Mouse (Mus musculus): ENCODE results near the gene Nosip. TPM values are rescaled to one million over a fixed set of nuclear protein-coding genes. Genes with fewer than 3 reads are reported as not detected.
"Not testable (repeated sequence)": the region's sequence is repeated elsewhere in the genome, so short reads cannot be mapped to it uniquely, and the experiment has no call there.

The Nosip gene
- polyA plus RNA-seq, 1 experiment from 2014 or later: 59.1 TPM

DNA sequence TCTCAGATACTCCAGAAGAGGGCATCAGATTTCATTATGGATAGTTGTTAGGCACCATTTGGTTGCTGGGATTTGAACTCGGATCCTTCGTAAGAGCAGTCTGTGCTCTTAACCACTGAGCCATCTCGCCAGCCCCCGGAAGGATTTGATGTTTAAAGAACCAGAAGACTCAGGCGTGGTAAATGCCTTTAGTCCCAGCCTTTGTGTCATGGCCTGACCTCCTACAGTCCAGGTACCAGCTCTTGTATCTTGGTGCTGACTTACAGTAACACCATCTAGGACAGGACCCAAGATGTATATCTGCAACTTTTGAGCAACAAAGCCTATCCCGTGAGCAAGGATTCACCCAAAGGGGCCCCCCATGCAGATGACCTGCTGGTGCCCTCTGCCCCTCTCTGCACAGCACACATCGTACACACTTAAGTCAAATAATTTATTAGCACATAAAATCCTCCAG, 62.9 kb downstream of the Nosip start:
- Histone ChIP-seq H3K4me1 (ENCODE audit: control insufficient read depth, insufficient read depth, low read length) (peaks cover 26% of the 10 kb centered on the region), H3K4me2 (ENCODE audit: low read depth, low read length) (peak overlapping the region; percentile 52), H3K9me3 (ENCODE audit: control insufficient read depth, low read length) (no peaks in the 10 kb centered on the region), H3K27ac (replicated peaks; ENCODE audit: low read depth, low read length) (peak overlapping the region; percentile 87), H3K36me3 (ENCODE audit: control insufficient read depth, insufficient read depth, low read length) (peaks cover 62% of the 10 kb centered on the region), H3K9ac (ENCODE audit: low read depth, low read length) (no peak overlapping the region), H3K4me3 (ENCODE audit: low read depth, low read length) (0 out of 2 replicates have a peak overlapping the region, but pooled peaks have one; percentile 0), H3K27me3 (replicated peaks; ENCODE audit: control insufficient read depth, insufficient read depth, low read length) (no peaks in the 10 kb centered on the region)
- WGBS: 18% methylated on average over 7 of the region's 7 CpGs
- ATAC-seq (ENCODE audit: low read depth): no peak
- DNase-seq (ENCODE audit: low spot score): peak; percentile 61

DNA sequence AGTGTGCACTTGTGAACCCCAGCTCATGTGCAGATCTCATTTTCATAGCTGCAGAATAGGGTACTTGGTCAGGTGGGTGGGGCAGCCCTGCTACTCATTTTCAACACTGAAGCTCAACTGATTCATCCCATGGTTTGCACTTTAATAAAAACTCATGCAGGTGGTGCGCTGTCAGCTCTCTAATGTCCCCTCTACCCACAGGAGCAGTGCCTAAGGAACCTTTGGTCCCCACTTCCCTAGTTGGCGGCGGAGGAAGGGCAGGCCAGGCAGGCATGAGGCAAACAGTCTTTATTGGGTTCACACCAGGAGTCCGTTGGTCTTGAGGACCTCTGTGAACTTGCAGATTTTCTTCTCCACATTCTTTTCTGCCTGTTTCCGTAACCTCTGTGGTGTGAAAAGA, 63.4 kb downstream of the Nosip start:
- Histone ChIP-seq H3K9ac (ENCODE audit: low read depth, low read length) (peak overlapping the region; percentile 99; the same call in 1 of the 2 replicates), H3K27ac (replicated peaks; ENCODE audit: low read depth, low read length) (0 out of 2 replicates have a peak overlapping the region, but pooled peaks have one; percentile 92), H3K4me2 (ENCODE audit: low read depth, low read length) (peak overlapping the region; percentile 52; the same call in 1 of the 2 replicates), H3K36me3 (ENCODE audit: control insufficient read depth, insufficient read depth, low read length) (peaks cover 57% of the 10 kb centered on the region), H3K4me1 (ENCODE audit: control insufficient read depth, insufficient read depth, low read length) (peaks cover 26% of the 10 kb centered on the region), H3K4me3 (ENCODE audit: low read depth, low read length) (0 out of 2 replicates have a peak overlapping the region, but pooled peaks have one; percentile 0)
- DNase-seq (ENCODE audit: low spot score); H3K27me3 ChIP-seq (replicated peaks; ENCODE audit: control insufficient read depth, insufficient read depth, low read length); ATAC-seq (ENCODE audit: low read depth); H3K9me3 ChIP-seq (ENCODE audit: control insufficient read depth, low read length): not testable (repeated sequence)
- 70% methylated on average over 5 of the region's 5 CpGs for WGBS

GRCm38 (mm10) chr7:45126147-45126843, 64.1 kb downstream of the Nosip start:
- peaks cover 51% of the 10 kb centered on the region for H3K36me3 ChIP-seq (ENCODE audit: control insufficient read depth, insufficient read depth, low read length)
- 77% methylated on average over 17 of the region's 17 CpGs for WGBS
- H3K4me2 ChIP-seq (ENCODE audit: low read depth, low read length): peak overlapping the region; percentile 95
- no peaks in the 10 kb centered on the region for H3K9me3 ChIP-seq (ENCODE audit: control insufficient read depth, low read length)
- peaks cover 26% of the 10 kb centered on the region for H3K4me1 ChIP-seq (ENCODE audit: control insufficient read depth, insufficient read depth, low read length)
- no peak for ATAC-seq (ENCODE audit: low read depth)
- no peak for DNase-seq (ENCODE audit: low spot score)
- H3K27ac ChIP-seq (replicated peaks; ENCODE audit: low read depth, low read length): peak overlapping the region; percentile 92
- peak overlapping the region; percentile 70 for H3K4me3 ChIP-seq (ENCODE audit: low read depth, low read length)
- H3K27me3 ChIP-seq (replicated peaks; ENCODE audit: control insufficient read depth, insufficient read depth, low read length): no peaks in the 10 kb centered on the region
- peak overlapping the region; percentile 99 for H3K9ac ChIP-seq (ENCODE audit: low read depth, low read length)

- peaks cover 26% of the 10 kb centered on the region for H3K4me1 ChIP-seq (ENCODE audit: control insufficient read depth, insufficient read depth, low read length)
- peaks cover 43% of the 10 kb centered on the region for H3K36me3 ChIP-seq (ENCODE audit: control insufficient read depth, insufficient read depth, low read length)
- WGBS: 43% methylated on average over 21 of the region's 21 CpGs
- ATAC-seq (ENCODE audit: low read depth) (no peak), DNase-seq (ENCODE audit: low spot score) (no peak)
- H3K9me3 ChIP-seq (ENCODE audit: control insufficient read depth, low read length): no peaks in the 10 kb centered on the region
- peak overlapping the region; percentile 70 for H3K4me3 ChIP-seq (ENCODE audit: low read depth, low read length)
- no peaks in the 10 kb centered on the region for H3K27me3 ChIP-seq (replicated peaks; ENCODE audit: control insufficient read depth, insufficient read depth, low read length)
- peak overlapping the region; percentile 95 for H3K4me2 ChIP-seq (ENCODE audit: low read depth, low read length)
- peak overlapping the region; percentile 99 for H3K9ac ChIP-seq (ENCODE audit: low read depth, low read length)
- peak overlapping the region; percentile 92 for H3K27ac ChIP-seq (replicated peaks; ENCODE audit: low read depth, low read length)
These were observed 64.8 kb downstream of the Nosip start for GRCm38 (mm10) chr7:45126844-45127699.

MicroRNA genes within 50 kb of the gene (microRNA counts, 519-probe panel; counts per million panel counts)
- 2,518 counts per million, percentile 50 among the panel's probes with 10 or more counts for microRNA mmu-miR-150

Small RNA genes within 50 kb of the gene (microRNA-seq; reads per million reads assigned to microRNA genes)
- 29.5 reads per million, percentile 38 among the genes with 10 or more reads in this experiment for gene Mir150 (ENCODE audit: borderline number of aligned reads)
- gene Mir5121 (ENCODE audit: borderline number of aligned reads): 16.1 reads per million, percentile 33 among the genes with 10 or more reads in this experiment
- not detected for gene Mir7054 (ENCODE audit: borderline number of aligned reads)

Other genes with a start within 250 kb of the Nosip start
- 47.0 and 51.1 TPM in 2 replicates for gene Nup62, start 246.3 kb upstream of the Nosip start, polyA plus RNA-seq (2014; fragmentation: Nextera tagmentation; extraction: Ambion mirVana)
- 0.78 and 1.4 TPM in 2 replicates for gene Il4i1, start 246.0 kb upstream of the Nosip start, polyA plus RNA-seq (2014; fragmentation: Nextera tagmentation; extraction: Ambion mirVana)
- 6.8 and 6.9 TPM in 2 replicates for gene Atf5, start 245.8 kb upstream of the Nosip start, polyA plus RNA-seq (2014; fragmentation: Nextera tagmentation; extraction: Ambion mirVana)
- 69.0 and 78.6 TPM in 2 replicates for gene Akt1s1, start 213.4 kb upstream of the Nosip start, polyA plus RNA-seq (2014; fragmentation: Nextera tagmentation; extraction: Ambion mirVana)
- 66.9 and 82.7 TPM in 2 replicates for gene Tbc1d17, start 213.3 kb upstream of the Nosip start, polyA plus RNA-seq (2014; fragmentation: Nextera tagmentation; extraction: Ambion mirVana)
- gene Pnkp, start 205.3 kb upstream of the Nosip start, polyA plus RNA-seq (2014; fragmentation: Nextera tagmentation; extraction: Ambion mirVana): 23.4 and 27.7 TPM in 2 replicates
- gene Ptov1, start 192.6 kb upstream of the Nosip start, polyA plus RNA-seq (2014; fragmentation: Nextera tagmentation; extraction: Ambion mirVana): 398 and 442 TPM in 2 replicates
- gene Med25, start 169.7 kb upstream of the Nosip start, polyA plus RNA-seq (2014; fragmentation: Nextera tagmentation; extraction: Ambion mirVana): 62.5 and 64.2 TPM in 2 replicates
- 16.9 and 19.7 TPM in 2 replicates for gene Fuz, start 166.3 kb upstream of the Nosip start, polyA plus RNA-seq (2014; fragmentation: Nextera tagmentation; extraction: Ambion mirVana)
- 73.5 and 79.8 TPM in 2 replicates for gene Ap2a1, start 132.9 kb upstream of the Nosip start, polyA plus RNA-seq (2014; fragmentation: Nextera tagmentation; extraction: Ambion mirVana)
- gene Tsks, start 119.2 kb upstream of the Nosip start, polyA plus RNA-seq (2014; fragmentation: Nextera tagmentation; extraction: Ambion mirVana): 0.30 TPM in 1 of 2 replicates, not detected in the other
- 22.4 and 31.1 TPM in 2 replicates for gene Cpt1c, start 87.6 kb upstream of the Nosip start, polyA plus RNA-seq (2014; fragmentation: Nextera tagmentation; extraction: Ambion mirVana)
- 173 and 178 TPM in 2 replicates for gene Prmt1, start 75.9 kb upstream of the Nosip start, polyA plus RNA-seq (2014; fragmentation: Nextera tagmentation; extraction: Ambion mirVana)
- gene Irf3, start 64.8 kb upstream of the Nosip start, polyA plus RNA-seq (2014; fragmentation: Nextera tagmentation; extraction: Ambion mirVana): 77.7 and 84.6 TPM in 2 replicates
- 43.2 and 48.6 TPM in 2 replicates for gene Bcl2l12, start 63.7 kb upstream of the Nosip start, polyA plus RNA-seq (2014; fragmentation: Nextera tagmentation; extraction: Ambion mirVana)
- gene Scaf1, start 46.1 kb upstream of the Nosip start, polyA plus RNA-seq (2014; fragmentation: Nextera tagmentation; extraction: Ambion mirVana): 43.7 and 47.5 TPM in 2 replicates
- 50.5 and 52.3 TPM in 2 replicates for gene Rras, start 44.5 kb upstream of the Nosip start, polyA plus RNA-seq (2014; fragmentation: Nextera tagmentation; extraction: Ambion mirVana)
- 12.8 and 13.7 TPM in 2 replicates for gene Prr12, start 9.5 kb upstream of the Nosip start, polyA plus RNA-seq (2014; fragmentation: Nextera tagmentation; extraction: Ambion mirVana)
- gene Prrg2, start 248 bp downstream of the Nosip start, polyA plus RNA-seq (2014; fragmentation: Nextera tagmentation; extraction: Ambion mirVana): 20.9 and 22.2 TPM in 2 replicates
- 587 and 592 TPM in 2 replicates for gene Rcn3, start 29.8 kb downstream of the Nosip start, polyA plus RNA-seq (2014; fragmentation: Nextera tagmentation; extraction: Ambion mirVana)
- 120 and 129 TPM in 2 replicates for gene Fcgrt, start 41.4 kb downstream of the Nosip start, polyA plus RNA-seq (2014; fragmentation: Nextera tagmentation; extraction: Ambion mirVana)
- 1,575 and 1,608 TPM in 2 replicates for gene Rps11, start 62.0 kb downstream of the Nosip start, polyA plus RNA-seq (2014; fragmentation: Nextera tagmentation; extraction: Ambion mirVana)
- 1,594 and 1,619 TPM in 2 replicates for gene Rpl13a, start 66.3 kb downstream of the Nosip start, polyA plus RNA-seq (2014; fragmentation: Nextera tagmentation; extraction: Ambion mirVana)
- gene Gm45713, start 73.8 kb downstream of the Nosip start, polyA plus RNA-seq (2014; fragmentation: Nextera tagmentation; extraction: Ambion mirVana): 0.47 and 0.61 TPM in 2 replicates
- 2.3 TPM in 2 replicates for gene Flt3l, start 74.0 kb downstream of the Nosip start, polyA plus RNA-seq (2014; fragmentation: Nextera tagmentation; extraction: Ambion mirVana)
- 80.3 and 88.8 TPM in 2 replicates for gene Pih1d1, start 91.9 kb downstream of the Nosip start, polyA plus RNA-seq (2014; fragmentation: Nextera tagmentation; extraction: Ambion mirVana)
- 36.8 and 39.4 TPM in 2 replicates for gene Aldh16a1, start 92.2 kb downstream of the Nosip start, polyA plus RNA-seq (2014; fragmentation: Nextera tagmentation; extraction: Ambion mirVana)
- 0.87 and 1.3 TPM in 2 replicates for gene Slc17a7, start 101.5 kb downstream of the Nosip start, polyA plus RNA-seq (2014; fragmentation: Nextera tagmentation; extraction: Ambion mirVana)
- 5.8 and 6.1 TPM in 2 replicates for gene Gfy, start 117.1 kb downstream of the Nosip start, polyA plus RNA-seq (2014; fragmentation: Nextera tagmentation; extraction: Ambion mirVana)
- not detected in 2 replicates for gene Pth2, start 118.6 kb downstream of the Nosip start, polyA plus RNA-seq (2014; fragmentation: Nextera tagmentation; extraction: Ambion mirVana)
- gene Ccdc155, start 142.5 kb downstream of the Nosip start, polyA plus RNA-seq (2014; fragmentation: Nextera tagmentation; extraction: Ambion mirVana): 1.5 TPM in 2 replicates
- gene Dkkl1, start 149.7 kb downstream of the Nosip start, polyA plus RNA-seq (2014; fragmentation: Nextera tagmentation; extraction: Ambion mirVana): 6.3 and 8.5 TPM in 2 replicates
- 112 and 142 TPM in 2 replicates for gene Tead2, start 153.3 kb downstream of the Nosip start, polyA plus RNA-seq (2014; fragmentation: Nextera tagmentation; extraction: Ambion mirVana)
- 2.4 and 4.8 TPM in 2 replicates for gene Cd37, start 176.7 kb downstream of the Nosip start, polyA plus RNA-seq (2014; fragmentation: Nextera tagmentation; extraction: Ambion mirVana)
- gene Slc6a16, start 178.7 kb downstream of the Nosip start, polyA plus RNA-seq (2014; fragmentation: Nextera tagmentation; extraction: Ambion mirVana): 0.11 and 0.38 TPM in 2 replicates
- gene Slc6a21, start 215.1 kb downstream of the Nosip start, polyA plus RNA-seq (2014; fragmentation: Nextera tagmentation; extraction: Ambion mirVana): not detected in 2 replicates